Mouse (Mus musculus): ENCODE results near the gene Vma21.

Vma21 gene

DNA sequence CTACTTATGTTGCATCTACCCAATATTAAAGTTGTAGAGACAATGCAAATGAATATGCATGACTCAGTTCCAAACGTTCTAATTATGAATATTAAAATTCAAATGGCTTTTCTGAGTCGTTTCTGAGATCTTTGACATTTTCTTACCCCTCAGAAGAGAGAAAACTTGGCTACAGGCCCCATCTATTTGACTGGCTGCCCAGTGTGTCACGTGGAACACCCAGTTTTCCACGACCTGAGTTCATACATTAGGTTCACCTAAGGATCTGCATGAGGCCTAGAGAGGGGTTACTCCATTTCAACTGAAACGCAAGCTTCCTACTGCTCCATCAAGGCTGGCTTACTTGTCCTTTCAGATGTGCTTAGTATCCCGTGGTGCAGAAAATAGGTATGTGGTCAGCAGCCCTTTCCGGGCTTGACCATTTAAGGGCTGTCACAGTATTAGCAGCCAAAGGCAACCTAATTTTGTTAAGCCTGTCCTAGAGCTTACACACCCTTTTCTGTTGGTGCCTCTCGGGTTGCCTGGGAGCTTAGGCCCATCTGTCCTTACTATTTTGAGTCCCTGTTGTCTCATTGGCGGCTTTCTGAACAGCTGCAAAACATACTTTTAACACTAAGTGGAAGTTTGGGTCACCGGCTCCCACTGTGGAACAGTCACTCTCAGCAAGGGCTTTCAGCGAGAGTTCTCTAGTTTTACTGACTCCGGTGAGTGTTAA is at the start of gene Vma21:
Gene Vma21, plus strand, starts transcription at position 294 of the 715 bp plus-strand sequence.
- DNase-seq (ENCODE audit: low spot score): no peak

DNA sequence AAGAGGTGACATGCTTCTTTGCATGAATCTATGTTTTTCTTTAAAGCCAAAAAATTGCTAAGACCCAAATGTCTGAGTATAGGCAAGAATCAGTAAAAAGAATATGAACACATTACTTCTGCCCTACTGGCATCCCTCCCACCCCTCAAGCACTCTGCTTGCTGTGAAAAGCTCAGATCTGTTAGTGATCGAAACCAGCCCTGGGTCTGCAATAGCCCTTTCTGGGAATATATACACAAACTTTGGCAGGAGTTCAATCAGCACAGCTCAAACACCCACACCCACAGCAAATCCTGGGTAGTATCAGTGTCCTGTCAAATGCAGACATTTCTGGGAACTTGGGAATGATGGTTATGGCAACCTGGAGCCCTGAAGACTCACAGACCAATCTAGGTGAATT is 47.8 kb upstream of the Vma21 start:
- no peak for DNase-seq (ENCODE audit: low spot score)

DNA sequence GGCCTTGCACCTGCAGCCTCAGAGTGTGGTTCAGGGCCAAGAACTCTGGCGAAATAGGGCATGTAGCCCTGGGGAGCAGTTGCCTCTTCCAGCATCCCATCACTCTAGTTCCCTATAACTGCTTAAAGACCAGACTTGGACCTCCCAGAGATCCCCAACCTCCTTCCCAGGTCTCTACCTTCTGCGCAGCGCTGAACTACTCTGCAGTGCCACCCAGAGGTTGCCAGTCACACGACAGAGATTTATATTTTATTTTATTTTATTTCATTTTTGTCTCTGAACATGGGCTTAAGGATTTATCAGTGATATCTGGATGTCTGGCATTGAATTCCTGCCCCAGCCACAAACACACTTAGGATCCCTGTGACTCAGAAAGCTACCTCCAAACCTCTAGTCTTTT is 24.6 kb upstream of the Vma21 start:
- no peak for DNase-seq (ENCODE audit: low spot score)

DNA sequence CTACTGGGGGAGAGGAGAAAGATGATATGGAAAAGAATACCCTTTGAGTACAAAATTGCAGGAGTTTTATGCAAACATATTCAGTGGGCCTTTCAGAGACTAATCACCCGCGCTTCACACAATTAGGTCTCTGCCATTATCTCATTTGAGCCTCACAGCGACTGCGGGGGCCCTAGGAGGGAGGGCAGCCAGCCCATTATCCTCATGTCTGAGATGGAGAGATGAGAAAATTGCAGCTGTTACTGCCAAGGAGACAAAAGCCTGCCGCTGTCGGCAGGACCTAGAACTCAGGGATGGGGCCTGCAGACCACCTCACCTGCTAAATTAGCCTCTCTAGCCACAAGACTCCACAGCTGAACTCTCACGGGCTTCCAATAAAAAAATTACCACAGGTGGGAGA is 18.0 kb upstream of the Vma21 start:
- no peak for DNase-seq (ENCODE audit: low spot score)

DNA sequence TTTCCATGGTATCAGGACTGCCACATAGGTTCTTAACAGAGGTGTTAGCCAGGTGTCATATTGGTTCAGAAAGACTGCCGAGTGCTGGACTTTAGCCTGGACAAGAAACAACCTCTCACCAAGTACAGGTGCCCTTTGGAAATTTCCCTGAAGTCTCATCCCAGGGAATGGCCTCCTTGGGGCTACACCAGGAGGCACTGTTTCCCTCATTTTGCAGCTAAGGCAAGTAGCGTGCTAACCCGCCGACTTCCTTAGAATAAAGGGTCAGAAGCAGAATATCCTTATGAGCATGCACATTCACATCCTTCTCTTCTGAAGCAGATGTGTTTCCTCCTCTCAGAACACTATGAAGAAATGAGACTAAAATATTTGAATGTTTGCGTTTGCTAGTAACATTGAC is 16.8 kb upstream of the Vma21 start:
- DNase-seq (ENCODE audit: low spot score): no peak

DNA sequence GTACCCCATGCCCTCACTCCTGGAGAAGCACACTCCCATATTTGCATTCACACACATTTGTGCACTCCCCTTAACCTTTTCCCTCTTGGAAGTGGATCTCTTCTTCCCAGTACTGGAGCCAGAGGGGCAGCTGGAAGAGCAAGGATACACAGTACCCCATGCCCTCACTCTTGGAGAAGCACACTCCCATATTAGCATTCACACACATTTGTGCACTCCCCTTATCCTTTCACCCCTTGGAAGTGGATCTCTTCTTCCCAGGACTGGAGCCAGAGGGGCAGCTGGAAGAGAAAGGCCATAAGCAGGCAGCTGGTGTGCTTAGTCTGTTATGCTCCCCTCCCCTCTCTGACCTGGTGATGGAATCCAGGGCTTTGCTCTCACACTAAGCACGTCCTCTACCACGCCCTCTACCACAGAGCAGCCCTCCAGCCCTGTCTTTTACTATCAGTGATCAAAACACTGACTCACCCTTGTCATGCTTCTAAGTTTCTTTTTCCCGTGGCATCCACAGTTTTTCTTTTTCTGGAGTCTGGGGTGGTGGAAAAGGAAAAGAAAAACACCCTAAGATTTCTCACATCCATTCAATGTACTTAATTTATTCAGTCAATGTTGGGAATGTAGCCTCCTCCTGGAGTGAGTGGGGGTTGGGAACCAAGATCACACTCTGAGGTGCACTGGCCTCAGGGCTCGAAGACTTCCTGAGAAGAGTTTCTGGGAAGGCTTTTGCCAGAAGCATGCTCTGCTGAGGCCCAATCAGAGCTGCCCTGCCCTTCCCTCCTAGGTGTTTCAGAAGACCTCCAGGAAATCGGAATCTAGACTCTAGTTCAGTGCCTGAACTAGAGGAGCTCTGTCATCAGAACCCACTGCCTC is 3.5 kb upstream of the Vma21 start:
- DNase-seq (ENCODE audit: low spot score): no peak

DNA sequence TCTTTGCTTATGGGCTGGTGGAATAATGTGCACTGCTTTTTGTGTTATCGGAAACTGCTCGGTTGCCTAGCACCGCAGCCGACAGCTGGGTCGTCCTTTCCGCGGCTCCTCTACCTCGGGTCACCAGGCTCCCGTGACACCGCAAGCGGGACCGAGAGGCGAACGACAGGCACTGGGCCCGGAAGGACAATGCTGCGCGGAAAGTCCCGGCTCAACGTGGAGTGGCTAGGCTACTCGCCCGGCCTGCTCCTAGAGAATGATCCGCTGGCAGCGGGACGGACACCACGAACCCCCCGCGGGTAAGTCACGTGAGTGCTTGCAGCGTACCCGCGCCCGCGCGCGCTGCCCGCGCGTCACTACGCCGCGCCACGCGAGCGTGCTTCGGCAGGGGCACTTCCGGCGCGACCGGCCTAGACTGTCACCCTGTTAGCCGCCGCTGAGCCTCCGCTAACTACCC is 705 bp downstream of the Vma21 start:
- peak; percentile 81 for DNase-seq (ENCODE audit: low spot score)

DNA sequence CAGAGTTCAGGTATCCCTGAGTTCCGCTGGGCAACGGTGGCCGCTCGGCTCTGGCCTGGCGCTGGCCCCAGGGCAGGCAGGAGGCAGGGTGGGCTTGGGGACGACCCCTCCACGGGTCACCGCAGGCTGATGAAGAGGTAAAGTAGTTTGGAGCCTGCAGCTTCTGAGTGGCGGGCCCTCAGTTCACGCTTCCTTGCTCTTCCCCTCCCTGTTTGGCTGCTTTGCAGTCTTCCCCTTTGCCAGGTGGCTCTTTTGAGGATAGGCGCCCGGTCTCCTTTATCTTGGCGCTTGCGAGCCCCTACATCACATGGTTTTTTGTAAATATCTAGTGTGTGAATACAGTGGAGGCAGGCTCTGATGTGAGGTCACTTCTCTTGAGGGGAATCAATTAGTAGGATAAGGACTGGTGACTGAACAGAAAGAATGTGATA is 1.2 kb downstream of the Vma21 start:
- no peak for DNase-seq (ENCODE audit: low spot score)

DNA sequence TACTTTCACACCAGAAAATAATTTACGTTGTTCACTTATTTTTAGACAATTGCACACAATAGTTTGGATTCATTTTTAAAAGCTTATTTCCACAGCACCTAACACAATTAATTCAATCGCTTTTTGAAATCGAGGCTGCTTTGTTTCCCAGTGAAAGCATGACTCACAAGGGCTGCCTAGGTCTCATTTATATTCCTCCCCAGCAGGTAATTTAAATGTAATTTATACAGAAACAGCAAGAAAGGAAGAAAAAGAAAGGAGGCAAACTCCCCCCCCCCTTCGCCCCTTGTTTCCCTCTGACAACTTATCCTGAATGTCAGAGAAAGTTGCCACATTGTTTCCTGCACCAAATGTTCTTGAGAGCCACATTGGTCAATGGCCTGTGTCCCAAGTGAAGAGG is 23.2 kb downstream of the Vma21 start:
- DNase-seq (ENCODE audit: low spot score): no peak

DNA sequence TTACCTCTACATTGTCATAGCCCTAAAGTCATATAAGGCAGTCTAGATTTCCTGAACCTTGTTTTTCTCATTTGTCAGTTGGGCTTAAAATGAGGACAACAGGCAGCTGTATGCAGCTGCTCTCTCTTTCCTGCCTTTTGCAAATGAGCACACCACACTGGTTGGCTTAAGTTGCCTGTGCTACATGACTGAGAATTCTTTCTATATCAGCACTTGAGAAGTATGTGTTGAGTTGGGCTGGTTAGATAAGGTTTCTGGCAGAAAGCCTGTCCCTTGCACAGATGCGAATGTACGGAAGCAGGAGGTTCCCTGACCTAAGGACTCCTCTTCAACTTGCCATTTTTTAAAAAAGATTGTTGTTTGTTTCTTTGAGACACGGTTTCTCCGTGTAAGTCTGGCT is 31.0 kb downstream of the Vma21 start:
- no peak for DNase-seq (ENCODE audit: low spot score)

DNA sequence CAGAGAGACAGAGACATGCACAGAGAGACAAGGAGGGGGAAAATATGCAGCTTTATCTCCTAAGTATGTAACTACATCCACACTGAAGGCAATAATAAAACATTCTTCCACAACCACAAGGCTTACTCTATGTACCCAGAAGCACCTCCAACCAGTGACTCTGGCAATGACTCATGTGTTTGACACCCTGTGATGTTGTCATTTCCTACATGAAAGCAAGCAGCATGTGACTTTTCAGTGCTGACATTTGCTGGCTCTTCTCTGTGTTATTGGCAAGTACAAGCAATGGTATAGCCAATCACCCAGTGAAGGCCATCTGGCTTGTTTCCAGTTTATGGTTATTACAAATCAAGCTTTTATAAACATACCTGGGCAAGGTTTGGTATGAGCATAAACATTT is 38.1 kb downstream of the Vma21 start:
- no peak for DNase-seq (ENCODE audit: low spot score)
